Mouse (Mus musculus) CD4-positive, CD25-positive, alpha-beta regulatory T cell, adult 9 weeks (primary cell): ENCODE data around the gene Egfl8. TPM values are rescaled to one million over a fixed set of nuclear protein-coding genes. Genes with fewer than 3 reads are reported as not detected.

Experiments used
- polyA plus RNA-seq: library from polyadenylated mRNA; unstranded; fragments of 100-300 nt; shearing (Covaris generic); gene quantifications from one replicate; pipeline ENCODE4 v1.2.1, GENCODE M21; 2017

Egfl8 gene
- polyA plus RNA-seq: 3.9 TPM

DNA sequence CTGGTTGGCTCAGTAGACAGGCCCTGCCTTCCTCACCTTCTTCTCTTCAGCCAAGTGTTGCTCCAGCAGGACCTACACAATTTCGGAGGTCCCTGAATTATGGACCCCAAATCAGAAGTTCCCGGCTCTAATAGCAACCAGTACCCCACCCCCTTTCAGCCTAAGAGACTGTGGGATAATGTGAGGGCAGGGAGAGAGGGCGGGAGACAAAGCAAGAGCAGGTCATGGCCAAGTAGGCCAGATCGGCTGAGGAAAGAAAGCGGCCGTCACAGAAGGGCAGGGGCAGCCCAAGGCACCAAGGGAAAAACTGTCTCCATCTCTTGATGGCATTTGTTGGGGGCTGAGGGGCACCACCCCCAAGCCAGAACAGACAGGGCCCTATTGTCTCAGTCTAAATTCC is at the start of gene Egfl8:
TSS of gene Egfl8 (minus strand) at position 101 of the 400 bp plus-strand sequence.

DNA sequence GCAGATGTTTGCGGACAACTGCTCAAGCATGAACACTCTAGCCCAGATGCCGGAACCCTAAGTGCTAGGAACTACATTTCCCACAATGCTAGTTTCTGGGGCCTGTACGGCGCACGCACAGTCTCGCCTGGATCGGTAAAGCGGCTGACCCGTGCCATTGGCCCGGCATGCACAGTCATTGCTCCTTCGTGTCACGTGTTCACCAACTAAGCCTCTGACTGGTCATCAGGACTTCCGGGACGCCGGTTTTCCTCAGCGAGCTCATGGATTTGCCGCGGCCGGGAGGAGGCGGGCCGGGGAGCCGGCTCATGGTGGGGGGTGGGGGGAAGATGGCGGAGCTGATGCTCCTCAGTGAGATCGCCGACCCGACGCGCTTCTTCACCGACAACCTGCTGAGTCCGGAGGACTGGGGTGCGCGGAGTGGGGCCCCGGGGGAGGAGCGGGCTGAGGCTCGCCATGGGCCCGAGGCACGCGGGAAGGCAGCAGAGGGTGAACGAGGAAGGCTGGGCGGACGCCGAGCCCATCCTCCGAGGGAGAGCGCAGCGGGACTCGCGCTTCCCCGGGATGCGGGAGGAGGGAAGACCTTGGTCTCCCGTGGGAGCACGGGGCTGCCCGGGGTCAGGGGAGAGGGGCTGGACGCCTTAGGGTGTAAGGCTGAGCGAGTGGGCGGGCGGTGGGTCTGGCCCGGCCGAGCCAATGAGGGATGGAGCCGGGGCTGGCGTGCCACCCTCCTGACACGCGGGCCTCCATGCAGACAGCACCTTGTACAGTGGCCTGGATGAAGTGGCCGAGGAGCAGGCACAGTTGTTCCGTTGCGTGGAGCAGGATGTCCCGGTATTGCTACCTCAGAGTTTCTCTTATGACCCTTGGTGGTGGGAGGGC is 31.4 kb upstream of the Egfl8 start, which contains the start of gene Atf6b:
TSS of gene Atf6b (plus strand) at position 241 of the 882 bp plus-strand sequence.

DNA sequence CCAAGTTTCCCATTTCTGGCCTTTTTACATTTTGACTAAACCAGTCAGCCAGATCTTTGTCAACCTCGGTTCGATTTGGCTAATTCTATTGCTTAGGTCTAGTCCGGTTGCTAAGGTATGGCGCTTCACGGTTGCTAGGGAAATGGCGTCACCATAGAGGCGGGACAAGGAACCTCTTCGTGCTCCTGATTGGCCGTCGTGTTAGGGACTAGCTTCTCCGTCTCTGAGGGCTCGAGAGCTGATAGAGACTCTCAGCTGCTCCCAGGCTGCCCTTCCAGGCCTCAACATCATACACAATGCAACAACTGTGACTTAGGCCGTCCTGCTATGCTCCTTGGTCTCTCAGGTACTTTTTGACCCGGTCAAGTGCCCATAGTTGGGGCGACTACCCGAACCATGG is 28.8 kb upstream of the Egfl8 start, which contains the start of gene Fkbpl:
TSS of gene Fkbpl (plus strand) at position 157 of the 400 bp plus-strand sequence.

DNA sequence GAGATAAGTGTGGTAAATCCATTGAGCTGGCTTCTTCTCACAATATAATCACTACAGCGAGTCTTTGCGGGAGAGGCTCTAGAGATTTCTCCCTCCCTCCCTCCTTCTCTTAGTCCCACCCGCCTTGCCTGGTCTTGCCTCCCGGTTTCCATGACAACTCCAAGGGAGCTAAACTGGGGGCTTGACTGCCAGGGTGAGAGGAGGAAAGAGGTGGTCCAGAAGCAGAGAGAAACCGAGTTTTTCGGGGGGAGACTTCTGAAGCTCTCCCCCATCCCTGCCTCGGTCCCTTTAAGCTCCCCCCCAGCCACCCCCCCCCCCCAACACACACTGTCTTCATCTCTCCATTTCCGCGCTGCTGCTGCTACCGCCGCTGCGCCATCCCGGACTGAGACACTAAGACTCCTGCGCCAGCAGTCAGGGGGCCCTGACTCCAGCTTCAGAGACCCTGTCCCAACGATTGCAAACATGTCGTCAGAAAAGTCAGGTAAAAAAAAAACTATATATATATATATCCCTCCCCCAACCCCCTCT is 13.5 kb upstream of the Egfl8 start, which contains the start of gene Prrt1:
TSS of gene Prrt1 (plus strand) at position 313 of the 531 bp plus-strand sequence.

DNA sequence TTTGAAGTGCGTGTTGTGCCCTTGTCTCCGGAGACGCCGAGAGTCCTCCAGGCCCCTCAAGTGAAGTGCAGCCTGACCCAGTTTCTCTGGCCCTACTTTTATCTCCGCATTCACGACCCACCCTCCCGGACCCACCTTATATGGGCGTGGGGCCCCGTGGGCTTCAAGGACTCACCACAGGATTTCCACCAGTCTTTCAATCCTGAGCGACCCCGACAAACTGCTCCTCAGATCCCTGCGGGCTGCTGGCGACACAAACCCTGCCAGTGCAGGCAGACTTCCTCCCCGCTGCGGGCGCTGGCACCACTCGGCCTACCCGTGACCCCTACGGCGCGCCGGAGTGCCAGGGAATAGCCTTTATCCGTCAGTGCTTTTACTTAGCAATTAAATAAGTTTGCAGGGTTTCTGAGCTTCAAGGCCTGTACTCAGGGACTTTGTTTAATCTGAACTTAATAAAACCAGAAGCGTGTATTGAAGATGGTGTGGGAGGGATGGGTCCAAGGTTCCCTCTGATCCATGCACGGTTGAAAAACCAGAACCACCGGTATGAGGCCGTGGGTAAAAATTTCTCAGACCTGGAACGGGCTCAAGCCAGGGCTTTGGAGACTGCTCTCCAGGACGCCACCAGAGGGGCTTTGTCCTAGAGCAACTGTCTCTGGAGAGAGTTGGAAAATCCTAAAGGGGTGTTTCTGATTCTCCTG is 12.3 kb upstream of the Egfl8 start, which contains the start of gene Ppt2:
TSS of gene Ppt2 (minus strand) at position 568 of the 701 bp plus-strand sequence.

DNA sequence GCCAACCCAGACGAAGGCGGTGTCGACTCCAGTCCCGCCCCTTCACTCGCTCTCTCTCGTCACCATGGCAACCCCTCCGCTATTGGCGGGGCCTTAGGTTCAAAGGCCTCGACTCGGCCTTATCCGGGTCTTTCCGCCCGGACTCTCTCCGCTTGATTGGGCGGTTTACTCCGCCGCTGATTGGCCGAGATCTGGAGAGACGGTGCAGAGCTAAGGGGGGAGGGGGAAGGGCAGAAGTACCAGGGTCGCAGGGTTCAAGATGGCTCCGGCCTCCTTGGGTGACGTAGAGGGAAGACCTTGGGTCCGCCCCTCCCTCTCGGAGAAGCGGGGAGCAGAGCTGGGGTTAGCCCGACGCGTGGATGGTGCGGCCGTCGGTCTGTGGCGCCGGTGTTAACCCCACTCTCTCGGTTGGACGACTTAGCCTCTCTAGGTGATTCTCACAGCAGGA is 11.7 kb downstream of the Egfl8 start, which contains the start of gene Agpat1:
TSS of gene Agpat1 (plus strand) at position 202 of the 448 bp plus-strand sequence.

DNA sequence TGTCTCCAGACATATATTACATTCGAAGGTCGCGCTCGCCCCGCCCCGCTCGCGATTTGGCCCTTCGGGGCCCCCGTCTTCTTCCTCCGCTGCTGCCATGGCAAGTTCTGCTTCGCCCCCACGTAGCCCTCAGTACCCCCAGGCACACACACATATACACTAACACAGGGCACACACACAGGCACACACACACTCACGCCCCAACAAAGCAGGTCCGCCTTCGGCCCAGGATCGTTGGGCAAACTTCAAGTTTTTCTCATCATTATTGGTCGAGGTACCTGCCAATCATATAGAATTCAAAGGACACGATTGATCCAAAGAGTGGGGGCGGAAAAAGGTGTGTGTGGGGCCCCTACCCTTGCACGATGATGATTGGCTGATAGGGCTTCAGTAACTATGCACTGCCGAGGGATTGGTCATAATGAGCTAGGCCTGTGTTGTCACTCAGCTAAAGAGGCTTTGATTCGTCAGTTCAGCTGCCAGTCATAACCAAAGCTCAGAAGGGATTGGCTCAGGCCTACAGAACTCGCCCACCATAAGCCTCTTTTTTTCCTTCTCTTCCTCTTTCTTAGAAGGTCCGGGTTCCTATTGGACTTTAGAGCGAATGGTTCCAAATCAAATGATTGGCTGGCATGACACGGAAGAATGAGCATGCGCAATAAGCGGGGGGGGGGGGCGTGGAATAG is 12.3 kb downstream of the Egfl8 start, which contains the start of gene Rnf5:
TSS of gene Rnf5 (minus strand) at position 316 of the 686 bp plus-strand sequence.

DNA sequence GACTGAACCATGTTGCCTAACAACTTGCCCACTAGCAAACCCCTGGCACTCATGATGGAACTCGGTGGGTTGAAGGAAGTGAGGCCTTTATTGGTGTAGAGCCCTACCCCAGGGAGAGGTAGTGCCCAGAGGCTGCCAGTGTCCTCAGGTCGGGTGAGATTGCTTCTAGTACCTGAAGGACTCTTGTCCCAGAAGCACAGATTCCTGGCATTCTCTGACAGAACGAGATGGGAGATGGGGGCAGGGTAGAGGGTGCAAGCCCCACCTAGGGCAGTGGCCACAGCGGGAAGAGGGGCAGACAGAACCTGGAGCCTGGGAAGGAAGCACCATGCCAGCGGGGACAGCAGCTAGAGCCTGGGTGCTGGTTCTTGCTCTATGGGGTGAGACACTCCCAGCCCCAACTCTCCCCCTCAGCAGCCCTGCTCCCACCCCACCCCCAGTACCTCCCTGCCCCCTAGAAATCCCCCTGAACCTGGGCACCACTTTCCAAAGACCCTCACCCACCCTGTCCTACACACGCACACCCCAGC is 18.1 kb downstream of the Egfl8 start, which contains the start of gene Ager:
TSS of gene Ager (plus strand) at position 297 of the 530 bp plus-strand sequence.

DNA sequence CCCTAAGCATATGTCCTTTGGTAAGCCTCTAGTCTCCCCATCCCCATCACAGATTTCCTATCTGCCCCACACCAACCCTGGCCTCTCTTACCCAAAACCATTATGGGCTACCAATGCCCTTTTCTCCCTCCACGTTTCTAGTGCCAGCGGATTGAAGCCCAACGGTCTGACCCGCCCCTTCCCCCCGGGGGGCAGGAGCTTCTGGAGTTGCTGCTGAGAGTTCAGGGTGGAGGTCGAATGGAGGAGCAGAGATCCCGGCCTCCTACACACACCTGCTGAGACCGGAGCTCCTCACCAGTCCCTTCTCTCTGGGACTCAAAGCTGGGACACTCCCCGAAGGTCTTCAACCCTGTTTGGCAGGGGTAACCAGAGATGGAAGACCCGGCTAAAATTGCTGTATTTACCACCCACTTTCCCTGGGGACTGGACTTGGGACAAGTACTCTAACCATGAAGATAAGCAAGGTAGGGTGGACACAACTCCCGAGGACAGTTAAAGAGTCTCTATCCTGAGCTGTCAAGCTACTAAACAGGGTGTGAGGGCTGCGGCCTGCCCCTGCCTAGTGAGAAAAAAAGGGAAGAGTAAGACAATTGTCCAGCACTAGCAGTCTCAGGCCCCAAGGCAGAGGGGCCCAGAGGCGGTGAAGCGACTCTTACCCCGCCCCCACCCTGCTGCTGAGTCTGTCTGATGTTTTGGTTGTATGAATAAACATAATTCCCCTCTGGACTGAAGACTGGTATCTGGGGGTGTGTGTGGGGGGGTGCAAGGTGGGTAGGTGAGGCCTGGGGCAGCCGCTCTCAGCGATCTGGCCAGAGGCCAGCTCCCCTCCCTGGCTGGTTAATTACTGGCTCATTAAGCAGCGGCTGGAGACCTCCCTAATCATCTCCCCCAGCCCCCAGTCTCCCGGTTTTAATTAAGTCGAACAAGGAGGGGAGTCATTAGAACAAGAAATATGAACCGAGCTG is 24.5 kb downstream of the Egfl8 start, which contains the start of gene Pbx2:
TSS of gene Pbx2 (plus strand) at position 238 of the 965 bp plus-strand sequence.

DNA sequence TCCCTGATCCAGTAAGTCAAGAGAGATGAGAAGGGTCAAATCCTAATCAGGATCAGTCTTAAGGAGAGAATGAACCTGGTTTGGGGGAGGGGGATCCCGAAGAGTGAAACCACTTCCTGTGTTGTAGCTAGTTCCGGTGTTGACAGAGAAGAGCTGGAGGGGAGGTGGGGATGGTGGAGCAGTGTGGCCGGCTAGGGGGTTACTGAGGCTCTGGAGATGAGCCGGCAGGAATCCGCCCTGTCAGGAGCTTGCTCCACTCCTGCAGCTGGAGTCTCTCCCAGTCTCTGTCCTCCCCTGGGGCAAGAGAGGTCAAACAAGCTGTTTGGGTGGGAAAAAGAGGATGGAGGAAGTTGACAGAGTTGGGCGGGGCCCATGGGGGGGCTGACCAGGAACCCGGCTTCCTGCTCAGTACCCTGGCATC is 26.1 kb downstream of the Egfl8 start, which contains the start of gene Gpsm3:
TSS of gene Gpsm3 (plus strand) at position 126 of the 421 bp plus-strand sequence.

DNA sequence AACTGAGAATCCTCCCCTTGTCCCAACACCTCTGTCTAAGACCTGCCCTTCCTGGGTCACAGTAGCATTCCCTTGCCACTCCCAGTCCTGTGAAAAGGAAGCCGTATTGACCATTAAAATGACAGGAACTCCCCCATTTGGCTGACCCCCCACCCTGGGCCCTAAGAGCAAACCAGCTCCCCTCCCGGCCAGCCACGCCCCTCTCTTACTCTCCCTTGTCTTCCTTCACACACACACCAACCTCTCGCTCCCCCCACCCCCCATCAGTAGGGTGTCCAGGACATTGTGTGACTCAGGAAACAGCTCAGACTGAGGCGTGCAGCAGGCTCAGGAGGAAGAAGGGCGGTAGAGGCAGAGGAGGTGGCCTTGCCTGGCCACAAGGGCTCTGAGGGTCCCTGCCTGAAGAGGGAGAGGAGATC is 51.8 kb downstream of the Egfl8 start, which contains the start of gene Notch4:
TSS of gene Notch4 (plus strand) at position 266 of the 419 bp plus-strand sequence.

Other genes starting within 250 kb of the Egfl8 start
- not detected for gene Btnl1, start 238.8 kb downstream of the Egfl8 start, polyA plus RNA-seq
- 2.0 TPM for gene BC051142, start 217.2 kb downstream of the Egfl8 start, polyA plus RNA-seq
- gene Btnl4, start 138.7 kb downstream of the Egfl8 start, polyA plus RNA-seq: not detected
- gene Btnl6, start 98.6 kb downstream of the Egfl8 start, polyA plus RNA-seq: not detected
- 0.48 TPM for gene Notch4, start 51.7 kb downstream of the Egfl8 start, polyA plus RNA-seq
- gene Gpsm3, start 26.2 kb downstream of the Egfl8 start, polyA plus RNA-seq: 354 TPM
- gene Pbx2, start 24.7 kb downstream of the Egfl8 start, polyA plus RNA-seq: 11.9 TPM
- gene Ager, start 18.1 kb downstream of the Egfl8 start, polyA plus RNA-seq: 4.2 TPM
- gene Rnf5, start 12.3 kb downstream of the Egfl8 start, polyA plus RNA-seq: 114 TPM
- gene Agpat1, start 11.7 kb downstream of the Egfl8 start, polyA plus RNA-seq: 25.7 TPM
- gene Ppt2, start 12.5 kb upstream of the Egfl8 start, polyA plus RNA-seq: 26.8 TPM
- 2.9 TPM for gene Prrt1, start 13.6 kb upstream of the Egfl8 start, polyA plus RNA-seq
- gene Fkbpl, start 28.8 kb upstream of the Egfl8 start, polyA plus RNA-seq: 6.2 TPM
- gene Atf6b, start 31.2 kb upstream of the Egfl8 start, polyA plus RNA-seq: 61.4 TPM
- gene Tnxb, start 54.6 kb upstream of the Egfl8 start, polyA plus RNA-seq: not detected
- 0.07 TPM for gene C4b, start 127.9 kb upstream of the Egfl8 start, polyA plus RNA-seq
- gene Cyp21a1, start 188.6 kb upstream of the Egfl8 start, polyA plus RNA-seq: not detected
- 39.7 TPM for gene Stk19, start 221.0 kb upstream of the Egfl8 start, polyA plus RNA-seq
- 76.3 TPM for gene Dxo, start 221.0 kb upstream of the Egfl8 start, polyA plus RNA-seq
- gene Skiv2l, start 234.2 kb upstream of the Egfl8 start, polyA plus RNA-seq: 143 TPM
- gene Nelfe, start 234.4 kb upstream of the Egfl8 start, polyA plus RNA-seq: 39.1 TPM
- gene Cfb, start 246.5 kb upstream of the Egfl8 start, polyA plus RNA-seq: 2.2 TPM